Mouse (Mus musculus) hindbrain, embryonic 15.5 days (tissue): ENCODE measurements around the gene Midn. TPM values are rescaled to one million over a fixed set of nuclear protein-coding genes. Genes with fewer than 3 reads are reported as not detected.

ENCODE experiments used
- ATAC-seq: fragments of 200-750 bp; cut with Nextera tagmentation; 2 replicates; pipeline ENCODE4 v1.8.0; 2017; ENCODE audit warnings: low read depth, moderate number of reproducible peaks, moderate TSS enrichment; ENCODE audit not compliant: low FRiP score
- H3K27ac ChIP-seq: fragments of 300-500 bp; sonication (generic); replicated peaks from 2 replicates; pipeline ENCODE4 v1.5.1; 2015; ENCODE audit warnings: mild to moderate bottlenecking, inconsistent platforms
- H3K27me3 ChIP-seq: fragments of 300-500 bp; sonication (generic); 2 replicates; pipeline ENCODE4 v1.6.1; 2015; ENCODE audit warnings: control low read depth, inconsistent platforms
- H3K36me3 ChIP-seq: fragments of 300-500 bp; sonication (generic); 2 replicates; pipeline ENCODE4 v1.6.1; 2015; ENCODE audit warnings: control low read depth, inconsistent platforms
- H3K4me1 ChIP-seq: fragments of 300-500 bp; sonication (generic); replicated peaks from 2 replicates; pipeline ENCODE4 v1.6.1; 2015; ENCODE audit warnings: control low read depth, inconsistent platforms
- H3K4me2 ChIP-seq: fragments of 300-500 bp; sonication (generic); 2 replicates; pipeline ENCODE4 v1.6.1; 2015; ENCODE audit warnings: moderate library complexity, mild to moderate bottlenecking, inconsistent platforms
- H3K4me3 ChIP-seq: fragments of 300-500 bp; sonication (generic); 2 replicates; pipeline ENCODE4 v1.5.1; 2015; ENCODE audit warnings: mild to moderate bottlenecking, inconsistent platforms
- H3K9ac ChIP-seq: fragments of 300-500 bp; sonication (generic); 2 replicates; pipeline ENCODE4 v1.6.1; 2015; ENCODE audit warnings: inconsistent platforms
- H3K9me3 ChIP-seq: fragments of 300-500 bp; sonication (generic); 2 replicates; pipeline ENCODE4 v1.6.1; 2016; ENCODE audit warnings: control low read depth, inconsistent platforms
- WGBS: fragments of 180-500 bp; shearing (Covaris S2); methylation state at CpG from one replicate; pipeline ENCODE4 v1.1.7; 2015; 5-methylcytosine and 5-hydroxymethylcytosine counted together
- polyA plus RNA-seq: library from polyadenylated mRNA; unstranded; fragments of >200 nt; fragmentation: Nextera tagmentation; extraction: Ambion mirVana; gene quantifications from 2 replicates; pipeline ENCODE4 v1.2.1, GENCODE M21; 2015

The Midn gene
- polyA plus RNA-seq, 1 experiment from 2014 or later, result 22.6 TPM

DNA sequence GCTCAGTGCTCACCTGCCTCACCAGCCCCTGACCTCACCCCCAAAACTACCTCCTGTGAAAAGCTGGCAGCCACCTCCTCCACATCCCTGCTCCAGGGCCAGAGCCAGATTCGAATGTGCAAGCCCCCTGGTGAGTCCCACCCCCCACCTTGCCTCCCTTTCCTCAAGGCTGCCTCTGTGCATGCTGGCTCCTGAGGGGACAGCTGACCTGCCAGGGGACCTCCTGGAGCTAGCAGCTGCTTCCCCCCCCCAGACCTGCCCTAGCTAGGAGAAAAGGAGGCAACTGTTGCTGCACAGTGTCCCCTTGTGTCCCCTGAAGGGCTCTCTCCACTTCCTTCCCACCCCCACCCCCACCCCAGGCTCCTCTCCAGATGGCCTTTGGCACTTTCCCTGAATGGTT is 7.2 kb downstream of the Midn start:
- peak overlapping the region; percentile 67 for H3K27ac ChIP-seq
- peak overlapping the region; percentile 8; the same call in 1 of the 2 replicates for H3K4me2 ChIP-seq
- peaks cover 46% of the 10 kb centered on the region for H3K36me3 ChIP-seq
- no peaks in the 10 kb centered on the region for H3K27me3 ChIP-seq
- H3K9ac ChIP-seq, result no peak overlapping the region
- H3K9me3 ChIP-seq, result no peaks in the 10 kb centered on the region
- no peak overlapping the region for H3K4me3 ChIP-seq
- WGBS, result 45% methylated on average over 1 of the region's 1 CpGs
- ATAC-seq, result no peak
- peaks cover 78% of the 10 kb centered on the region for H3K4me1 ChIP-seq

DNA sequence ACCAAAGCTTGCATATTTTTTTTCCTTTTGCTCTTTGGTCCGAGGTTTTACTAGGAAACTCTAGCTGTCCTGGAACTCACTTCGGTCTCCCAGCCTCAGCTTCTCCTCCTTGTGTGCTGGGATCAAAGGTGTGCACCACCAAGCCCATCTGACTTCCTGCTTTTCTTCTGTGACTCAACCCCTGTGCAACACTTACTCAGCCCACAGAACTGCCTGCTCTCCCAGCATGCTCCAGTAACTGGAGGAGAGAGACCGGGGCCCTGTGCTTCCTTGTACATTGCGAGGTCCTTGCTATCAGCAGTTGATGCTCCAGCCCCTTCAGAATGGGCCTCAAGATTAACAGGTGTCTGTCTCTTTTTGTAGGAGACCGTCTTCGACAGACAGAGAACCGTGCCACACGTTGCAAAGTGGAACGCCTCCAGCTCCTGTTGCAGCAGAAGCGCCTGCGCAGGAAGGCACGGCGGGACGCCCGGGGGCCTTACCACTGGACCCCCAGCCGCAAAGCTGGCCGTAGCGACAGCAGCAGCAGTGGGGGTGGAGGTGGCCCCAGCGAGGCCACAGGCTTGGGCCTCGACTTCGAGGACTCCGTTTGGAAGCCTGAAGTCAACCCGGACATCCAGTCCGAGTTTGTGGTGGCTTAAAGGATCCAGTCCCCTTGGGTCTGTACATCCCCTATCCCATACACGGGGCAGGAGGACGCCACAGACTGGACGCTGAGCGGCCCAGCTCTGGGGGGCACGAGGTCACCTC is 8.1 kb downstream of the Midn start:
- no peak overlapping the region for H3K4me3 ChIP-seq
- H3K27me3 ChIP-seq, result no peaks in the 10 kb centered on the region
- 84% methylated on average over 29 of the region's 29 CpGs for WGBS
- H3K4me2 ChIP-seq, result no peak overlapping the region
- peaks cover 46% of the 10 kb centered on the region for H3K36me3 ChIP-seq
- no peaks in the 10 kb centered on the region for H3K9me3 ChIP-seq
- peak overlapping the region; percentile 67 for H3K27ac ChIP-seq
- ATAC-seq, result no peak
- H3K9ac ChIP-seq, result no peak overlapping the region
- H3K4me1 ChIP-seq, result peaks cover 86% of the 10 kb centered on the region

DNA sequence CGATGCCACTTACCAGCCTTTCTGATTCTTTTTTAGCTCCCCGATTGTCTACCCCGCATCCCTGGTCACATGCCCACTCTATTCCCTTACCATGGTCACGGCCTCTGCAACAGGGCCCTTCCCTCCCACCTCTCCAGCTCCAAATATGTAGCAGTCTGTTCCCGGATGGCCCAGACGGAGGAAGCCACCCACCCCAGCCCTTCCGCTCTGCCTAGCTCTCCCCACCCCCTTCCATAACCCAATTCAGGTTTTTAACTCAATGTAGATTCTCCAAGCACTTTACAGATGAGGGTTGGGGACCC is 8.6 kb downstream of the Midn start:
- Histone ChIP-seq H3K27me3 (no peaks in the 10 kb centered on the region), H3K4me3 (no peak overlapping the region), H3K9me3 (no peaks in the 10 kb centered on the region), H3K4me1 (peaks cover 89% of the 10 kb centered on the region), H3K4me2 (no peak overlapping the region), H3K36me3 (peaks cover 46% of the 10 kb centered on the region), H3K9ac (no peak overlapping the region), H3K27ac (peak overlapping the region; percentile 67)
- 54% methylated on average over 7 of the region's 7 CpGs for WGBS
- ATAC-seq, result no peak

DNA sequence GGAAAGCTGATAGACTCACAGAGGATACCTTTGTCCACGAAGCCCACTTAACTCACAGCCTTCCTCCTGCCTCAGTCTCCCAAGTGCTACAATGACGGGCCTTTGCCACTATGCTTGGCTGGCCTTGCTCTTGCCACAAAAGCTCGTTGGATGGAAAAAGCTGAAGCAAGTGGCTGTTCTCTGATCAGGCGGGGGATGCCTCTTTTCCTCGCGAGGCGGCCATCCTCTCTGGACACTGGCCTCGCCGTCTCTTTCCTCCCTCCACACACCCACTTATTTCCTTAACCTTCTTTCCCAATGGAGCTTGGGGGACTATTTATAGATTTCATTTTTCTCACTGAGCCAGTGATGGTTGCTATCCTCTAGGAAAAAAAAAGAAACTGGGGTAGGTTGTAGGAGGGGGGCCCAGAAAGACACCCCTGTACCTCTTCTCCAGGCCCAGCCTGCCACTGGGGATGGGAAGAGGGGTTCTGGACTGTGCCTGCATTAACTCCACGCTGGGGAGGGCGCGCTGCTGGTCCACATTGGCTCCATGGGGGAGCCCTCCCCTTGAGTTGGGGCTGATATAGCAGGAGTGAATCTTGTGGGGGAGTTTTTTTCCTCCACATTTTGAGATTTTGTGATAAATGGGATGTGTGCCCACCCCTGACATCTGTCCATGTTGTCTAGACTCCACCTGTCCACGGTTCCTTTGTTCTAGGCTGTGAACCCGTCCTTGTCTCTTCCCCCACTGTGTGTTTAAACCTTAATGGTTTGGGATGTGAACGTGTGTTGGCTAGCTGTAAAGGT is 9.3 kb downstream of the Midn start:
- peaks cover 46% of the 10 kb centered on the region for H3K36me3 ChIP-seq
- H3K27me3 ChIP-seq, result no peaks in the 10 kb centered on the region
- no peak for ATAC-seq
- peak overlapping the region; percentile 78 for H3K27ac ChIP-seq
- H3K9ac ChIP-seq, result peak overlapping the region; percentile 16; the same call in 1 of the 2 replicates
- no peaks in the 10 kb centered on the region for H3K9me3 ChIP-seq
- WGBS, result 48% methylated on average over 15 of the region's 15 CpGs
- H3K4me3 ChIP-seq, result no peak overlapping the region
- H3K4me1 ChIP-seq, result peaks cover 87% of the 10 kb centered on the region
- no peak overlapping the region; the same call in 1 of the 2 replicates for H3K4me2 ChIP-seq

DNA sequence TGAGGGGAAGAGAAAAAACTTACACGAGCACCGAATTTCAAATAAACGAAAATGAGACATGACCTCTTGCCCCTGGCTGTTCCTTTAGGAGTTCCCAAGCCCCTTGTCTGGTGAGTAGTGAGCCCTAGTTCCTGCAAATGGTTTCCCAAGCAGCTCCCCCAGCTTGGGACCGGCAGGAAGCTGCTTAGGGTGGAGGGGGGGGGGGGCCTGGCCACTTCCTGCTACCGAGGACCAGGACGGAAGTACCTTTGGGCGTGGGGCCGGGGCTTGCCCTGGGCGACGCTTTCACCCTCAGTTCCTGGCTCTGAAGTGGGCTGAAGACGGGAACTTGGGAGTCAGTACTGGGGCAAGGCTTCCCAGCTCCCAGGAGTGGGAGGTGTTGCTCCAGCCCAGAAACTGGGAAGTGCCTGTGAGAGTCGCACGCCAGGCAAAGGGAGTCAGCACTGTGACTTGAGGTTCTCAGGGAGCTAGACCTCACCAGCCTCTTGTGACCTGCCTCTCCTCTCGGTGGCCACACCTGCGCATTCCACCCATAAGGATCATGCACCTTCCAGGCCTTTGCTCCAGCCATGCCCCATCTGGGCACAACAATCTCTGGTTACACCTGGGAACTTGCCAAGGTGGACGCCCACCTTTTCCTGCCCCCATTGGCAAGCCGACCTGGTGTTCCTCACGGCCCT is 10.4 kb downstream of the Midn start:
- no peak for ATAC-seq
- Histone ChIP-seq H3K4me3 (no peak overlapping the region), H3K4me2 (peak overlapping the region; percentile 72), H3K27me3 (no peaks in the 10 kb centered on the region), H3K4me1 (peaks cover 76% of the 10 kb centered on the region), H3K36me3 (peaks cover 42% of the 10 kb centered on the region), H3K27ac (peak overlapping the region; percentile 90), H3K9ac (no peak overlapping the region; the same call in 1 of the 2 replicates), H3K9me3 (no peaks in the 10 kb centered on the region)
- WGBS, result 13% methylated on average over 18 of the region's 18 CpGs

DNA sequence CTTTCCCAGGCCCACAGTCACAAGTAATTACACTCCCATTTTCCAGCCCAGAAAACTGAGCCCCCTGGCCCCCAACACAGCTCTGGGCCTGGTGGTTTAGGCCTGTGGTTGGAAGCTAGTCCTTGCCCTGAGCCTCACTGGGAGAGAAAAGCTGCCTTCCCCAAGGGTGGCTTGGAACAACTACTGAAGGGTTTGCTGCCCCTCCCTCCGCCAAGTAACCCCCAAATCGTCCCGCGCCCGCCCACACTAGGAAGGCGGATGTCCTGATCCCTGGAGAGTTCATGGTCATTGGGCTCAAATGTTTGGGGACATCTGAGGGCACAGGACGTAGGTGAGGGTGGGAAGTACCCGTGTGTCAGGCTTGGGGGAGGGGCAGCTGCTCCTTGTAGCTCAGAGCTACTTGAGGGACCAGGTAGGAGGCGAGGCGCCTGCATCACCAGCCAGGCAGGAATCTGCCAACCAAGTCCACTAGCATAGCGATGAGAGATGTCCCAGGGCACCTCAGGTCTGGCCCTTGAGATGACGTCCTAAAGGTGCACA is 11.0 kb downstream of the Midn start:
- Histone ChIP-seq H3K27ac (peak overlapping the region; percentile 90), H3K4me1 (peaks cover 74% of the 10 kb centered on the region), H3K9me3 (no peaks in the 10 kb centered on the region), H3K4me2 (peak overlapping the region; percentile 72), H3K36me3 (peaks cover 36% of the 10 kb centered on the region), H3K27me3 (no peaks in the 10 kb centered on the region), H3K9ac (peak overlapping the region; percentile 45), H3K4me3 (peak overlapping the region; percentile 45)
- ATAC-seq, result peak; percentile 0; the same call in 1 of the 2 replicates
- WGBS, result 10% methylated on average over 12 of the region's 12 CpGs

DNA sequence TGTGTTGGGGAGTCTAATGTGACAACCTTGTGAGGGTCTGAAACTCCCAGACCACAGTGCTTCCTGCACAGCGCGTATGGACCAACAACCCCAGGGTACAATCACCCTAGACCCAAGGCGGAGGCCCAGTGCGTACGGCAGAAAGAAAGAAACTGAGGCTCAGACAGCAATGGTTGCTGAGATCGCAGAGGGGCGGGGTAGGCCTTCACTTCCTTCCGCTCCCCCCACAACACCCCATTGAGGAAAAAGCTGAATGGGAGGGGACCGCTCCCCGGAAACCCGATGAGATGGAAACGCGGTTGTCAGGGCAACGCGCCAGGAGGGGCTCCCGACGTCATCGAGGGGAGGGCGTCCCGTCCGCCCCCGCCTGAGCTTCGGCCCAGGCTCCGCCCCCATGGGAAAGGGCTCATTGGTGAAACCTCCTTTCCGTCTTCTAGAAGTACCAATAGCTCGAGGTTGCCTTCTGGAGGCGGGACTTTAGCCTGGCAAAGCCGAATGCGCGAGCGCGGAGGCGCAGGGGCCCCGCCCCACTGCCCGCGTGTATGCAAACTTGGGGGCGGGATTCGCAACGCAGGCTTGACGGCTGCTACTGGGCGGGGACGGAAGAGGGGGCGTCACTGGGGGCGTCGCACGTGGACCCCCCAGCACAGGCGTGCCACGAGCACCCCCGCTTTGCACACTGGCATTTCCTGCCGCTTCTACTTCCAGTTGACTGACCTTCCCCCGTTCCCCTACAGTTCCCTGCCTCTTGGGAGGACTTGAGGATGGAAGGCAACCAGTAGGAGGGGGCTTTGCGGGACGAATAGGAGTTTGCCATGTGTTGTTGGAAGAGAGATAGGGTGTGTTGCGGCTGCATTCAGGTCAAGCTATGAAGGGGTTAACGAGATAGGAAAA is 11.7 kb downstream of the Midn start:
- peak; percentile 88 for ATAC-seq
- Histone ChIP-seq H3K9me3 (no peaks in the 10 kb centered on the region), H3K4me1 (peaks cover 76% of the 10 kb centered on the region)

DNA sequence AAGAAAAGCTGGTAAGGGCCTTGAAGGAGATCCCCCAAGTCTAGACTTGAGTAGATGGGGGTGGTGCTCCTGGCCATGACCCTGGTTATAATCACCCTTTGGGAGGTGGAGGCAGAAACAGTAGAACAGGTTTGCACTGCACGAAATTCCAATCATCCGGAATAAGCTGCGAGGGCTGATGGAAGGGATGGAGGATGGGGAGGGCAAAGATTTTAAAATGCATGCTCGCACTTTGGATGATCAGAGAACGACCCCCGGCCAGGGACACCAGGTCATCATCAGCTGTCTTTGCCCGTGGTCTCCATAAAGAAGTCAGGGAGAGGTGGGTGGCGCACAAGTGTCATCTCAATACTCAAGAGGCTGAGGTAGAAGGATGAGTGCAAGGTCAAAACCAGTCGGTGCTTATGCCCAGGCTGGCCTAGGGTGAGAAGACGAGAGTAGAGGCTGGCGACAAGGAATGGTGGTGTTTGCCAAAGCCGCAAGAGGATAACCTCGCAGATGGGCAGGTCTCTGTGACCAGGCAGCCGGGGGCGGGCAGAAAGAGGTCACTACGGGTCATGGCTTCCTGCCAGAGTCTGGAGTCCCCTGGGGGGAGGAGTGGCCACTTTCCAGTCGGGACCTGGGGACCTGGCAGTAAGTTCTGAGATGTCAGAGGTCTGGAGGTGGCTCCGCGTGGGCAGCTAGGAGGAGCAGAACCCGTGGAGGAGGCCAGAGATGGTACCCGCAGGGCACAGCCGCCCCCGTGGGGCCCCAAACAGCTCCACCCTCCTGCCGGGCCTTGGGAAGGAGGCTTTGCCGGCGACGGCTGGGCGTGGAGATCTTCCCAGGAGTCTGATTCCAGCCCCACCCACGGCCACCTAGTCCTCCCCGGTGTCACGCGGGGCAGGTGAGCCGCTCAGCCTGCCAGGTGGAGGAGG is 12.6 kb downstream of the Midn start:
- WGBS, result 2% methylated on average over 33 of the region's 33 CpGs
- H3K9me3 ChIP-seq, result no peaks in the 10 kb centered on the region
- peaks cover 74% of the 10 kb centered on the region for H3K4me1 ChIP-seq
- ATAC-seq, result no peak
- no peak overlapping the region for H3K9ac ChIP-seq
- no peaks in the 10 kb centered on the region for H3K27me3 ChIP-seq
- H3K27ac ChIP-seq, result peak overlapping the region; percentile 90
- H3K4me2 ChIP-seq, result peak overlapping the region; percentile 72
- peaks cover 19% of the 10 kb centered on the region for H3K36me3 ChIP-seq
- peak overlapping the region; percentile 45 for H3K4me3 ChIP-seq

More for the DNA sequence above, 11.7 kb downstream of the Midn start:
- peak overlapping the region; percentile 45 for H3K4me3 ChIP-seq
- H3K4me2 ChIP-seq, result peak overlapping the region; percentile 72
- peak overlapping the region; percentile 90 for H3K27ac ChIP-seq
- peak overlapping the region; percentile 45 for H3K9ac ChIP-seq
- WGBS, result under 1% methylated on average over 54 of the region's 55 CpGs
- no peaks in the 10 kb centered on the region for H3K27me3 ChIP-seq
- peaks cover 28% of the 10 kb centered on the region for H3K36me3 ChIP-seq

DNA sequence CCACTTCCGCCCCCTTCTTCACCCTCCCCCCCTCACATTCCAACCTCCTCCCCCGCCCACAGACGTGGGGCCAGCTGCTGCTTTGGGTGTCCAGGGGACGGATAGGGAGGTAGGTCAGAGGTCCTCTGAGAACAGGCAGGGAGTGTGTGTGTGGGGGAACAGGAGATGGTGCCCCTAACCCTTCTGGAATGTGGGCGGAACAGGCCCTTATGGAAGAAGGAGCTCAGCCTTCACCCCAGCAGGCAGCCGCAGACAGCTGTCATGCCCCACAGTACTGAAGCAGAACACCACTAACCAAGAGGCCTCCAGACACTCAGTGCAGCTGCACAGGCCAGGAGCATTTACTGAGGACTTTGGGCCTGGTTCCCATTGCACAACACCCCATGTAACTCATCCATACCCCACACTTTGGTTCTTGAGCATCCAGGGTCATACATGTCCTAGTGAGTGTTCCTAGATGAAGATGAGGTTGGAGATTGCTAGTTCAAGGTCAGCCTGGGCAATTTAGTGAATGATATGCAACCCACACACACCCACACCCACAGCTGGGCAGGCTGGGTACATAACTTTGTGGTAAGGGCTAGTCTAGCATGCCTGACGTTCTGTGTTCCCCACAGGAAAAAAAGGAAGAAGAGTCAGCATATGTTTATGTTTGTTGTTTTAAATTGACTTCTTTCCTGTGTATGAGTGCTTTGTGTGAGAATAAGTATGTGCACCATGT is 13.6 kb downstream of the Midn start:
- Histone ChIP-seq H3K9me3 (no peaks in the 10 kb centered on the region), H3K4me1 (peaks cover 76% of the 10 kb centered on the region), H3K27me3 (no peaks in the 10 kb centered on the region), H3K9ac (no peak overlapping the region), H3K36me3 (peaks cover 10% of the 10 kb centered on the region), H3K4me2 (peak overlapping the region; percentile 72), H3K4me3 (no peak overlapping the region), H3K27ac (peak overlapping the region; percentile 40)
- ATAC-seq, result no peak
- WGBS, result 13% methylated on average over 7 of the region's 7 CpGs

DNA sequence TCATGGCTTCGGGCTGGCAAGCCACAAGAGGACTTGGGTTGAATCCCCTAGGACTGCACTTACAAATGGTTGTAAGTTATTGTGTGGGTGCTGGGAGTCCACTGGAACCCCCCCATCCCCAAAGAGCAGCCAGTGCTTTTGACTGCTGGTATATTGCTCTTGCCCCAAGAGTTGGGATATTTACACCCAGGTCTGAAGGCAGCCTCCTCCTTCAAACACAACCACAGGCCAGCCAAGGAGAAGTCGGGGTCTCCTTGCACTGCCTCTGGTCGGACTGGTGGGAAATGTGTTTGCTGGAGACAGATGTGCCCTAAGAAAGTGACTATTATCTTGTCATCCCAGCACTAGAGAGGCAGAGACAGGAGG is 14.2 kb downstream of the Midn start:
- no peak for ATAC-seq
- peak overlapping the region; percentile 40; the same call in 1 of the 2 replicates for H3K27ac ChIP-seq
- H3K9ac ChIP-seq, result no peak overlapping the region
- H3K4me3 ChIP-seq, result no peak overlapping the region
- 83% methylated on average over 3 of the region's 3 CpGs for WGBS
- no peak overlapping the region for H3K4me2 ChIP-seq
- no peaks in the 10 kb centered on the region for H3K27me3 ChIP-seq
- peaks cover 76% of the 10 kb centered on the region for H3K4me1 ChIP-seq
- no peaks in the 10 kb centered on the region for H3K9me3 ChIP-seq
- peaks cover 4% of the 10 kb centered on the region for H3K36me3 ChIP-seq
